Mouse (Mus musculus): ENCODE results near the gene Hoxd9.

DNA sequence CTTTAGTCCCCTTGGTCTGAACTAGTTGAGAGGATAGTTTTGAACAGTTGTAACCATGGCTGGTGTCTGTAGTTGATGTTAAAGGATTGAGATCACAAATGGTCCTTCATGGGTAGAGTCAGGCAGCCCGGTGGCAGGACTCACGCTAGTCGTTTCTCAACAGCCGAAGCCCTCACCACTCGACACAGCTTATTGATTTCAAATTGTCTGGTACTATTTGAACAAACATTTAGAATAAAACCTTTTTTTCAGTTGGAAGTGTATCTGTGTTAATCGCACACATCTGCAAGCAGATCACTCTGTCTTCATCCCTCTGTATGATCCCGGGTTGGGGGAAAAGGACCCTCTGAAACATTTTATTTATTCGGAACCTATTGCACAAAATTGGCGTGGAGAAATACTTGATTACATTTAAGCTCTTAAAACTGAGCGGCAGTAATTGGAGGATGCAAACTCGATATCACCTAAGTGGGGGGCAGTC, 50.2 kb downstream of the Hoxd9 start:
- TF ChIP-seq CTCF (IDR thresholded peaks at IDR 0.05; ENCODE audit: low read depth, low read length) = no peak
- TF ChIP-seq POLR2A (IDR thresholded peaks at IDR 0.05; ENCODE audit: insufficient read depth, low read length) = no peak
- no peak for TF ChIP-seq EP300 (IDR thresholded peaks at IDR 0.05; ENCODE audit: insufficient read depth, low read depth, low read length)

All from ES-Bruce4 (cell line).